Mouse (Mus musculus) layer of hippocampus, adult 8-10 months (tissue): ENCODE data around the gene Gm4792. TPM values are rescaled to one million over a fixed set of nuclear protein-coding genes. Genes with fewer than 3 reads are reported as not detected.

Experiments used
- DNase-seq, 2 experiments: peaks; one replicate each; pipeline ENCODE4 v3.0.0; 2022; ENCODE audit warnings: low spot score in 2 of 2
- total RNA-seq, 4 experiments: library from RNA; stranded (reverse); gene quantifications; 2 replicates each; pipeline ENCODE4 v1.2.4; 2022

Gene Gm4792
- total RNA-seq, 4 experiments from 2014 or later = not detected

- DNase-seq = no peak
Measured at GRCm38 (mm10) chr10:94304064-94304657, 5.7 kb upstream of the Gm4792 start.

GRCm38 (mm10) chr10:94299301-94299700, 798 bp upstream of the Gm4792 start:
- DNase-seq = no peak

GRCm38 (mm10) chr10:94295923-94296605, 2.4 kb downstream of the Gm4792 start:
- DNase-seq = no peak

- DNase-seq = no peak
Measured at GRCm38 (mm10) chr10:94294933-94295750, 3.4 kb downstream of the Gm4792 start.

- DNase-seq = no peak
Measured at GRCm38 (mm10) chr10:94294437-94294836, 4.1 kb downstream of the Gm4792 start.

- no peak for DNase-seq
Measured at GRCm38 (mm10) chr10:94282797-94283196, 15.7 kb downstream of the Gm4792 start.

GRCm38 (mm10) chr10:94282179-94282578, 16.3 kb downstream of the Gm4792 start:
- DNase-seq = peak in 1 of 2 experiments; percentile 14

- no peak for DNase-seq
Measured at GRCm38 (mm10) chr10:94276511-94276910, 22.0 kb downstream of the Gm4792 start.

GRCm38 (mm10) chr10:94275321-94275720, 23.2 kb downstream of the Gm4792 start:
- DNase-seq = no peak

GRCm38 (mm10) chr10:94265656-94266542, 32.6 kb downstream of the Gm4792 start:
- DNase-seq = no peak

- no peak for DNase-seq
Measured at GRCm38 (mm10) chr10:94263211-94263610, 35.3 kb downstream of the Gm4792 start.

GRCm38 (mm10) chr10:94262646-94263045, 35.9 kb downstream of the Gm4792 start:
- no peak for DNase-seq

- DNase-seq = no peak
Measured at GRCm38 (mm10) chr10:94260544-94260943, 38.0 kb downstream of the Gm4792 start.

GRCm38 (mm10) chr10:94256518-94256917, 42.0 kb downstream of the Gm4792 start:
- no peak for DNase-seq

- DNase-seq = no peak
Measured at GRCm38 (mm10) chr10:94255744-94256143, 42.8 kb downstream of the Gm4792 start.

- DNase-seq = no peak
Measured at GRCm38 (mm10) chr10:94254766-94255165, 43.7 kb downstream of the Gm4792 start.

- no peak for DNase-seq
Measured at GRCm38 (mm10) chr10:94253260-94253807, 45.2 kb downstream of the Gm4792 start.

GRCm38 (mm10) chr10:94249575-94250456, 48.7 kb downstream of the Gm4792 start:
- peak; percentile 23 to 25 for DNase-seq

- no peak for DNase-seq
Measured at GRCm38 (mm10) chr10:94247748-94248349, 50.7 kb downstream of the Gm4792 start.
